Comparison of ENCODE assay signal across 17 mouse cellular contexts in the genomic region with DNA sequence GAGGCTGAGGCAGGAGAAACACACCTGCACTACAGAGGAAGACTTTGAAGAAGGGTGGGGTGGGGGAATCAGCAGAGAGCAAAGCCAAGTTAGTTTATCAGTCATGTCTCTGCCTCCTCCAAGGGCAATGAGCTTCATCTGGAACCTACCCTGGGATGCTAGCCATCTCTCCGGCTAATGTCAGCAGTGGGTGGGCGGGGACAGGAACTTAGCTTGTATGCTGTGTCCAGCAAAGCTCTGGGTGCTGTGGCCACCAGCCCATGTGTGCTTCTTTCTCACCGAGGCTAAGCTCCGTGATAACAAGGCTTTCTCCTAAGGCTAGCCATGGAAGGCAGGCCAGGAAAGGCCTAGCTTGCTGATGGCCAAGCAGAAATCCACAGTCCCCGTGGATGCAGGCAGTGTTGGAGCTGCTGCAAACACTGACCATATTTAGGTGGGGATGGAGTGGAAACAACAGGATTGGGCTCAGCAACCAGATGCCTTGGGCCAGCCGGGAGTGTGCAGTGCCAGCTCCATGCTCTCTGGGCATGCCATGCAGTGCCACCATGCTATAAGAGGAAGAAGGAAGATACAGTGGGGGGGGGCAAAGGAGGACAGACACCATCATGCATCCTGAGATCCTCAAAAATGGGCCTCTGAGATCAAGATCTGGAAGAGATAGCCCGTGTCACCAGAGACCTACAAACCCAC.
"Had no signal": no experiment of that assay in that cellular context is flagged by ENCODE, and none has a peak within 500 bp of the region (broad histone marks: within the 10 kb centered on the region; RNA-seq: fewer than 3 reads in every experiment).

No protein-coding gene starts in this region.

- H3K27ac ChIP-seq: liver, embryonic 13.5 days; macrophage; midbrain, embryonic 15.5 days; neural tube, embryonic 12.5 days; neural tube, embryonic 15.5 days; stomach, embryonic 15.5 days had no signal

- H3K27me3 ChIP-seq: liver, embryonic 13.5 days; midbrain, embryonic 15.5 days; neural tube, embryonic 12.5 days; neural tube, embryonic 15.5 days; stomach, embryonic 15.5 days had no signal

- DNase-seq: kidney, adult 18-20 months; kidney, adult 9 months; kidney, postnatal 14 days; kidney, postnatal 4 days; liver, embryonic 13.5 days; lung, embryonic 14.5 days; lung, postnatal 14 days; retina, postnatal 1 day; right cerebral cortex, postnatal 25 days; spleen, adult 18-20 months; thymus, postnatal 25 days had no signal

- H3K9ac ChIP-seq: liver, embryonic 13.5 days; lung, embryonic 14.5 days; midbrain, embryonic 15.5 days; neural tube, embryonic 12.5 days; neural tube, embryonic 15.5 days; stomach, embryonic 15.5 days had no signal

- H3K4me1 ChIP-seq: liver, embryonic 13.5 days had no signal

- H3K36me3 ChIP-seq: liver, embryonic 13.5 days; midbrain, embryonic 15.5 days; neural tube, embryonic 12.5 days; neural tube, embryonic 15.5 days; stomach, embryonic 15.5 days had no signal

- H3K4me3 ChIP-seq: liver, embryonic 13.5 days; midbrain, embryonic 15.5 days; neural tube, embryonic 12.5 days; neural tube, embryonic 15.5 days; stomach, embryonic 15.5 days had no signal

- H3K4me2 ChIP-seq: liver, embryonic 13.5 days; lung, embryonic 14.5 days; midbrain, embryonic 11.5 days; midbrain, embryonic 15.5 days; neural tube, embryonic 12.5 days; neural tube, embryonic 15.5 days; stomach, embryonic 15.5 days had no signal

- H3K9me3 ChIP-seq: liver, embryonic 13.5 days; midbrain, embryonic 15.5 days; neural tube, embryonic 12.5 days; neural tube, embryonic 15.5 days; stomach, embryonic 15.5 days had no signal

- ATAC-seq: midbrain, embryonic 15.5 days had no signal
